Mouse (Mus musculus) embryonic fibroblast, embryonic 13.5 days (primary cell): ENCODE measurements around the gene Gm28047.

Experiments used
- CTCF ChIP-seq: IDR thresholded peaks from 2 replicates; pipeline ENCODE4 v1.5.1; 2011; ENCODE audit warnings: mild to moderate bottlenecking, control low read depth, low read length, moderate library complexity, borderline replicate concordance; ENCODE audit not compliant: insufficient read depth
- POLR2A ChIP-seq: IDR thresholded peaks from 2 replicates; pipeline ENCODE4 v1.6.1; 2011; ENCODE audit warnings: low read depth, mild to moderate bottlenecking, control low read depth, low read length, moderate library complexity

- TF ChIP-seq CTCF (no peak), POLR2A (no peak)
These were observed 96.5 kb downstream of the Gm28047 start for GRCm38 (mm10) chr15:102528396-102528795.
